Mouse (Mus musculus) MEL (cell line): ENCODE data around the gene Pik3cd. TPM values are rescaled to one million over a fixed set of nuclear protein-coding genes. Genes with fewer than 3 reads are reported as not detected.

ENCODE experiments used
- DNase-seq: peaks from one replicate; pipeline ENCODE4 v3.0.0; 2011; ENCODE audit warnings: low read depth, low spot score
- H3K27ac ChIP-seq: 2 replicates; pipeline ENCODE4 v1.5.1; 2012; ENCODE audit warnings: low read depth, mild to moderate bottlenecking, control low read depth, low read length, moderate library complexity; ENCODE audit not compliant: control insufficient read depth
- H3K27me3 ChIP-seq, 2 experiments: fragments of 150-350 bp in 1 of 2; sonication (generic) in 1 of 2; 2 replicates each; pipeline ENCODE4 v1.6.1; 2012; ENCODE audit warnings: low read length in 2 of 2, mild to moderate bottlenecking in 2 of 2, improper control_type of control experiment in 1 of 2, moderate library complexity in 1 of 2; ENCODE audit not compliant: insufficient read depth in 2 of 2, control insufficient read depth in 1 of 2
- H3K36me3 ChIP-seq, 2 experiments: 2 replicates each; pipeline ENCODE4 v1.6.1; 2012 to 2014; ENCODE audit warnings: low read length in 2 of 2, improper control_type of control experiment in 1 of 2, inconsistent platforms in 1 of 2, mild to moderate bottlenecking in 1 of 2; ENCODE audit not compliant: insufficient read depth in 2 of 2, control insufficient read depth in 1 of 2
- H3K4me1 ChIP-seq, 2 experiments: fragments of 150-350 bp in 1 of 2; sonication (generic) in 1 of 2; 2 replicates each; pipeline ENCODE4 v1.6.1; 2012; ENCODE audit warnings: low read length in 2 of 2, improper control_type of control experiment in 1 of 2, mild to moderate bottlenecking in 1 of 2; ENCODE audit not compliant: insufficient read depth in 2 of 2, control insufficient read depth in 1 of 2
- H3K4me3 ChIP-seq, 2 experiments: fragments of 150-350 bp in 1 of 2; sonication (generic) in 1 of 2; 2 replicates each; pipeline ENCODE4 v1.5.1; 2012; ENCODE audit warnings: low read depth in 2 of 2, low read length in 2 of 2, mild to moderate bottlenecking in 2 of 2, moderate library complexity in 2 of 2, control low read depth in 1 of 2, improper control_type of control experiment in 1 of 2; ENCODE audit not compliant: control insufficient read depth in 1 of 2, insufficient read depth in 1 of 2
- H3K79me2 ChIP-seq: 2 replicates; pipeline ENCODE4 v1.6.1; 2012; ENCODE audit warnings: mild to moderate bottlenecking, low read length, moderate library complexity; ENCODE audit not compliant: control insufficient read depth, poor library complexity, insufficient read depth
- H3K9ac ChIP-seq: 2 replicates; pipeline ENCODE4 v1.6.1; 2012; ENCODE audit warnings: low read depth, mild to moderate bottlenecking, control low read depth, low read length, moderate library complexity; ENCODE audit not compliant: control insufficient read depth, poor library complexity, severe bottlenecking
- H3K9me3 ChIP-seq: fragments of 150-350 bp; sonication (generic); replicated peaks from 2 replicates; pipeline ENCODE4 v1.6.1; 2012; ENCODE audit warnings: mild to moderate bottlenecking, low read length, improper control_type of control experiment, moderate library complexity; ENCODE audit not compliant: insufficient read depth
- CTCF ChIP-seq, 3 experiments: IDR thresholded peaks in 2 of 3; conservative IDR thresholded peaks in 1 of 3; 2 replicates each; pipeline ENCODE4 v1.5.1; 2011 to 2012; ENCODE audit warnings: low read length in 3 of 3, low read depth in 2 of 3, mild to moderate bottlenecking in 2 of 3, improper control_type of control experiment in 1 of 3, inconsistent platforms in 1 of 3, mixed read lengths in 1 of 3, moderate library complexity in 1 of 3; ENCODE audit not compliant: control insufficient read depth in 1 of 3, insufficient read depth in 1 of 3, poor library complexity in 1 of 3, severe bottlenecking in 1 of 3
- GATA1 ChIP-seq: IDR thresholded peaks from 2 replicates; pipeline ENCODE4 v1.6.1; 2011; ENCODE audit warnings: low read depth, low read length, improper control_type of control experiment
- JUND ChIP-seq: IDR thresholded peaks from 2 replicates; pipeline ENCODE4 v1.6.1; 2011; ENCODE audit warnings: low read depth, mild to moderate bottlenecking, improper control_type of control experiment, low read length
- MAZ ChIP-seq: IDR thresholded peaks from 2 replicates; pipeline ENCODE4 v1.6.1; 2012; ENCODE audit warnings: low read depth, mild to moderate bottlenecking, inconsistent platforms, low read length, improper control_type of control experiment
- MEF2A ChIP-seq: IDR thresholded peaks from 2 replicates; pipeline ENCODE4 v1.6.1; 2014; ENCODE audit warnings: low read depth, mild to moderate bottlenecking, inconsistent platforms, low read length, improper control_type of control experiment; ENCODE audit not compliant: poor library complexity, insufficient replicate concordance, severe bottlenecking; ENCODE audit errors: extremely low read depth
- MYC ChIP-seq: IDR thresholded peaks from 2 replicates; pipeline ENCODE4 v1.6.1; 2011; ENCODE audit warnings: low read depth, mild to moderate bottlenecking, low read length, improper control_type of control experiment, moderate library complexity
- NELFE ChIP-seq: IDR thresholded peaks from 2 replicates; pipeline ENCODE4 v1.6.1; 2011; ENCODE audit warnings: low read depth, low read length, improper control_type of control experiment
- RAD21 ChIP-seq: IDR thresholded peaks from 2 replicates; pipeline ENCODE4 v1.6.1; 2011; ENCODE audit warnings: mild to moderate bottlenecking, low read depth, low read length, improper control_type of control experiment
- RCOR1 ChIP-seq: IDR thresholded peaks from 2 replicates; pipeline ENCODE4 v1.6.1; 2012; ENCODE audit warnings: low read depth, mild to moderate bottlenecking, inconsistent platforms, low read length, improper control_type of control experiment
- SMC3 ChIP-seq: IDR thresholded peaks from 2 replicates; pipeline ENCODE4 v1.6.1; 2011; ENCODE audit warnings: low read depth, low read length, improper control_type of control experiment
- TAL1 ChIP-seq: IDR thresholded peaks from 2 replicates; pipeline ENCODE4 v1.6.1; 2012; ENCODE audit warnings: mild to moderate bottlenecking, inconsistent platforms, low read length, moderate library complexity, mixed read lengths
- USF2 ChIP-seq, 2 experiments: IDR thresholded peaks; 2 replicates each; pipeline ENCODE4 v1.6.1; 2011 to 2012; ENCODE audit warnings: improper control_type of control experiment in 2 of 2, low read length in 2 of 2, borderline replicate concordance in 1 of 2, inconsistent platforms in 1 of 2, low read depth in 1 of 2, mild to moderate bottlenecking in 1 of 2; ENCODE audit not compliant: insufficient read depth in 1 of 2
- ZKSCAN1 ChIP-seq: IDR thresholded peaks from 2 replicates; pipeline ENCODE4 v1.6.1; 2012; ENCODE audit warnings: low read depth, mild to moderate bottlenecking, inconsistent platforms, low read length, improper control_type of control experiment, moderate library complexity
- polyA plus RNA-seq, 2 experiments: library from polyadenylated mRNA; stranded (reverse) in 1 of 2; unstranded in 1 of 2; fragments of >175 nt in 1 of 2; fragments of >200 nt in 1 of 2; gene quantifications; 2 replicates each; pipeline versions ENCODE4 v1.2.1 to v1.2.4; 2012; ENCODE audit warnings: low replicate concordance in 2 of 2, low read depth in 1 of 2; ENCODE audit not compliant: insufficient read length in 2 of 2, insufficient read depth in 1 of 2, missing spikeins in 1 of 2
- total RNA-seq: library from RNA; depleted of rRNA; stranded (reverse); fragments of 300-350 nt; gene quantifications from 2 replicates; pipeline ENCODE4 v1.2.3, GENCODE M21; 2012

Gene Pik3cd
- total and polyA plus RNA-seq, 3 experiments: 45.9 to 152 (median 49.8) TPM

DNA sequence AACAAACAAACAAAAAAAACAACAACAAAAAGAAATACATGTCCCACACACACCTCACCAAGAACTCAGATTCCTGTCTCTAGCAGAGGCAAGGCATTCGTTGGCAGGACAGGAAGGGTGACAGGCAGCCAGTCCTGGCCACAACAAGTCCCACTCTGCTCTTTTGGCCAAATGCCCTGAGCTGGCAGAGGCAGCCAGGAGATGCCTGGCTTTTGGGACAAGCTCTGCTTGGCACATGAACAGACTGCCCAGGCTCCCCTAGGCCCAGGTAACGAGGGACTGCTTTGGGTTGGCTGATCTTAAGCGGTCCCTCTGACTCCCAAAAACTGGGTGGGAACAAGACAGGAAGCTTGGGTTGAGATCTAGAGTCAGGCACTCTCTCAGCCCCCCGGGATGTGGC lies 34.2 kb upstream of the Pik3cd start:
- H3K4me3 ChIP-seq: peak overlapping the region; percentile 79 to 99
- no peaks in the 10 kb centered on the region; a peak in 2 of 4 replicates for H3K36me3 ChIP-seq
- H3K27me3 ChIP-seq: no peaks in the 10 kb centered on the region
- peak overlapping the region; percentile 86 for H3K9ac ChIP-seq
- DNase-seq: peak; percentile 36
- TF ChIP-seq ZKSCAN1: no peak
- no peak for TF ChIP-seq RAD21
- TF ChIP-seq MAZ: no peak
- no peak for TF ChIP-seq NELFE
- no peak for TF ChIP-seq USF2 (IDR thresholded peaks at IDR 0.05; ENCODE audit: borderline replicate concordance in 1 of 2, insufficient read depth in 1 of 2, low read depth in 1 of 2, low read length in 2 of 2)
- TF ChIP-seq JUND: no peak
- no peak for TF ChIP-seq SMC3
- no peak for TF ChIP-seq TAL1
- no peak for TF ChIP-seq CTCF (IDR thresholded peaks at IDR 0.05 in 2 of 3, conservative IDR thresholded peaks at IDR 0.05 in 1 of 3; ENCODE audit: control insufficient read depth in 1 of 3, insufficient read depth in 1 of 3, low read depth in 2 of 3, low read length in 3 of 3, poor library complexity in 1 of 3, severe bottlenecking in 1 of 3)
- no peaks in the 10 kb centered on the region for H3K9me3 ChIP-seq
- H3K4me1 ChIP-seq: peaks cover 2 to 7% of the 10 kb centered on the region in 2 experiments; a peak in 2 of 4 replicates
- H3K79me2 ChIP-seq: peaks cover 54% of the 10 kb centered on the region
- no peak overlapping the region for H3K27ac ChIP-seq

DNA sequence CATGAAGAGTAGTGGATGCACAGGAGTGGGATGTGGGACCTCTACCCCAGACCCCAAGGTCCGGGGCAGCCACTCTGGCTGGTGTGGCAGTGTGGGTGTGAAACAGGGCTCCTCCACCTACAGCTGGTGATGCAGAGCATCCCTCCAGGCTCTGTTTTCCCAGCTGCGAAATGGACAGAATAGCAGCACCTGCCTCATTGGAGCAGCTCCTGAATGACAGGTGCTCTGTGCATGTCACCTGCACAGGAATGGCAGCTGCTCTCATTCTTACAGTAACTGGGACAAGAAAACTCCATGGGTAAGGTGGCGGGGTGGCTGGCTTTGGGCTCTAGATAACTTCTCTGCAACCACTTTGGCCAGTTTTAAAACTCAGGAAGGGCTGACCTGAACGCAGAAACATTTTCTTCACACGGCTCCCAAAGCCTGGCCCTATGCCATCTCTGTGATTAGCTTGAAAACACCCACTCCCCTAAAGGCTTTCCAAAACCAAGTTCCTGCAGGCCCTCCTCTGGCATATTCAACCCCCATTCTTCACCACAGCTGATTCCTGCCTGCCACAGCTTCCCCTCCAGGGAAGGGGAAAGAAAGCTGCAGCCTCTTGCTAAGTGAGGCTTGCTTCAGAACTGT lies 33.4 kb upstream of the Pik3cd start:
- H3K36me3 ChIP-seq: peaks cover 0 to 2% of the 10 kb centered on the region in 2 experiments; a peak in 2 of 4 replicates
- DNase-seq: no peak
- H3K4me1 ChIP-seq: peaks cover 2 to 7% of the 10 kb centered on the region in 2 experiments; a peak in 2 of 4 replicates
- H3K79me2 ChIP-seq: peaks cover 54% of the 10 kb centered on the region
- no peak overlapping the region for H3K27ac ChIP-seq
- H3K9ac ChIP-seq: no peak overlapping the region
- no peaks in the 10 kb centered on the region for H3K27me3 ChIP-seq
- TF ChIP-seq ZKSCAN1 (no peak), RAD21 (no peak), GATA1 (no peak)
- TF ChIP-seq, all 39 proteins: peak for 0
- no peaks in the 10 kb centered on the region for H3K9me3 ChIP-seq
- H3K4me3 ChIP-seq: no peak overlapping the region

DNA sequence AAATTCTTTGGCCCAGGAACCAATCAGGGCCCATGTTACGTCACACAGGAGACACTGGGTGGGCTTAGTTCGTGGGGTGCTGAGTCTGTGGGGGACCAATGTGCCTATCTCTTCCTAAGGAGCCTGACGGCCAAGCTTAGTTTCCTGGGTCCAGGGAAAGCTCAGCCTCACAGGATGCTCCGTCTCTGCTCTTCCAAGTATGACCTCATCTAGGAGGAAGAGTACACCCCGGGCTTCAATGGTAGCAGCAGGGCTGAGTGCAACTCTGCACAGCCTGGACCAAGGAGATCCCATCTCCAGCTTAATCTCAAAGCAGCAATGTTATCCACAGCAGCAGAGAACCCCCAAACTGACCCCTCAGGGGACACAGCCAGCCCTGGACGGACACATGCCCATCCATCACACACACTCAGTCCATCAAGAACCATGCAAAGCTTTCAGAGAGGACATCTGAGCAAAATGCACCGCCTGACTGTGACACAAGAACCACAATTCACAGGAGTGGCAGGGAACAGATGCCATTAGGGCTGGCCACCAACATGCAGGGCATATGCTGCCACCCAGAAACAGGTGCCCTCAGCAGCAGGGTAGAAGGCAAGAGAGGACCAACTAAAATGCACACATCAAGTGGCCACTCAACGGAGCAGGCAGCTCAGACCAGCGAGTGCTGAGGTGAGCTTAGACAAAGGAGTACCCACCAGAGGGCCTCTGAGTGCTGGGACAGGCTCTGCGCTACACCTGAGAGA lies 32.5 kb upstream of the Pik3cd start:
- Histone ChIP-seq H3K9me3 (no peaks in the 10 kb centered on the region), H3K36me3 (peaks cover 0 to 4% of the 10 kb centered on the region in 2 experiments; a peak in 2 of 4 replicates), H3K79me2 (peaks cover 54% of the 10 kb centered on the region), H3K9ac (no peak overlapping the region), H3K4me3 (no peak overlapping the region), H3K4me1 (peaks cover 2 to 7% of the 10 kb centered on the region in 2 experiments; a peak in 2 of 4 replicates), H3K27ac (no peak overlapping the region), H3K27me3 (no peaks in the 10 kb centered on the region)
- DNase-seq: no peak
- TF ChIP-seq JUND: no peak
- TF ChIP-seq MEF2A: no peak
- TF ChIP-seq RCOR1: no peak
- TF ChIP-seq USF2 (IDR thresholded peaks at IDR 0.05; ENCODE audit: borderline replicate concordance in 1 of 2, insufficient read depth in 1 of 2, low read depth in 1 of 2, low read length in 2 of 2): no peak
- TF ChIP-seq MYC: no peak
